Mouse (Mus musculus): ENCODE measurements at regions not wholly inside any gene's neighbourhood (a gene's known extent, or its start where the extent isn't known, plus 50 kb on each side); places are given as distances from the start of the nearest gene placed in this dataset.
A peak's percentile ranks its signal among the peaks of the same experiment; 100 is the strongest.

DNA sequence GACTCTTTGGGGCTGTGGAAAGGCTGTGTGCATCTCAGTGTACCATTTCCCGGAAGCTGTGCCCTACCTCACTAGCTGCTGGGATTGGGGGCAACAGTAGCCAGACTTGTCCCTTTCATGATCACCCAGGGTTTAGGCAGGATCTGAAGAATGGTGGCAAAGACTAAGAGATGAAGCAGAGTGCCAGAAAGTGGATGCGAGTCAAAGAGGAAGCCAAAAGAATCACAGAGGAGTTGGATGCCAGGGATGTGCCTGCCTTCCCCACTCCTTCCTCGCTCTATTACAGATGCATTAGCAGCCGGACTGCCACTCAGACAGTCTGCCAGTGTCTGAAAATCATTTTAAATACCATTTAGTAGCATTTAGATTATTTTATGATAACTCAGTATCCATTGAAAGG lies 271.5 kb upstream of the Slc24a2 start:
- H3K27ac ChIP-seq: no peak overlapping the region
- no peak for ATAC-seq (ENCODE audit: low FRiP score)
- 92% methylated on average over 4 of the region's 4 CpGs for WGBS
- no peaks in the 10 kb centered on the region for H3K4me1 ChIP-seq (replicated peaks)
- no peak overlapping the region for H3K9ac ChIP-seq
- H3K4me2 ChIP-seq: no peak overlapping the region
- H3K36me3 ChIP-seq: no peaks in the 10 kb centered on the region
- no peaks in the 10 kb centered on the region for H3K27me3 ChIP-seq
- no peak overlapping the region for H3K4me3 ChIP-seq
- H3K9me3 ChIP-seq: no peaks in the 10 kb centered on the region

DNA sequence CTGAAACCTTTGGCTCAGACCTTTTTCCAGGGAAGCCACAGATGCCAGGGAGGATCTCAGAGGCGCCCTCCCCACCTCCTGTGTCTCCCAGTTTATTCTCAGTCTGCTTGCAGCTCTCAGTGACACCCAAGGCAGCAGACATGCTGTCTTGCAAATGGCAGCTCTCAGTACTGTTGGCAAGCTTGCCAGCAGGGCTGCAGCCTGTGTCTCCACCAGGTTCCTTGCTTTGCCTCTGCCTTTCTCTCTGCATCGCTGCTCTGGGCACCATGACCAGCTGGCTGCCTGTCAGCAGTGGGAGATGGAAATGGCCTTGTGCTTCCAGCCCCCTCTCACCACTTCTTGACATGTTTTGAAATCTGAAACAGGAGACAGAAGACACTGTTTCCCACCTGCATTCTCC lies 270.2 kb upstream of the Slc24a2 start:
- H3K9ac ChIP-seq: no peak overlapping the region
- no peaks in the 10 kb centered on the region for H3K36me3 ChIP-seq
- H3K9me3 ChIP-seq: no peaks in the 10 kb centered on the region
- ATAC-seq (ENCODE audit: low FRiP score): no peak
- H3K27ac ChIP-seq: no peak overlapping the region
- H3K4me2 ChIP-seq: no peak overlapping the region
- no peaks in the 10 kb centered on the region for H3K4me1 ChIP-seq (replicated peaks)
- 50% methylated on average over 2 of the region's 2 CpGs for WGBS
- H3K4me3 ChIP-seq: no peak overlapping the region
- no peaks in the 10 kb centered on the region for H3K27me3 ChIP-seq

DNA sequence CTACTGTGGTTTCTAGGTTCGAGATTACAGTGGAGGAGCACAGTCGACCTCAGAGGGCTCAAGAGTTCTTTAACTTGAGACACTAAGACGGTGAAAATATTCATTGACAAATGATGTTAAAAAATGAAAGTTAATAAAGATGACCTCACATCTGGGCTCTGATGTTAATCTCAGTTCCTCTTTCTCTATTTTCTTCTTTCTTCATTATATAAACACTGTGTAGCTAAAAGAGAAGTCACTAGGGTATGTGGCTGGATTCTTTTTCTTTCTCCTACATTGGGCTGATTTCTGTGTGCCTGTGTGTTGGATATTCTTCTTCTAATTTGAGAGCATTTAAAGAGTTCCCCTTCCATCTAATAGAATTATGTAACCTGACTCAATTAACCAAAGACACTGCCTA lies 257.5 kb upstream of the Slc24a2 start:
- ATAC-seq (ENCODE audit: low FRiP score): no peak
- Histone ChIP-seq H3K27me3 (no peaks in the 10 kb centered on the region), H3K4me2 (no peak overlapping the region), H3K36me3 (no peaks in the 10 kb centered on the region), H3K9ac (no peak overlapping the region), H3K4me3 (no peak overlapping the region), H3K9me3 (no peaks in the 10 kb centered on the region), H3K4me1 (replicated peaks) (no peaks in the 10 kb centered on the region), H3K27ac (no peak overlapping the region)
- WGBS: 90% methylated on average over 3 of the region's 3 CpGs

DNA sequence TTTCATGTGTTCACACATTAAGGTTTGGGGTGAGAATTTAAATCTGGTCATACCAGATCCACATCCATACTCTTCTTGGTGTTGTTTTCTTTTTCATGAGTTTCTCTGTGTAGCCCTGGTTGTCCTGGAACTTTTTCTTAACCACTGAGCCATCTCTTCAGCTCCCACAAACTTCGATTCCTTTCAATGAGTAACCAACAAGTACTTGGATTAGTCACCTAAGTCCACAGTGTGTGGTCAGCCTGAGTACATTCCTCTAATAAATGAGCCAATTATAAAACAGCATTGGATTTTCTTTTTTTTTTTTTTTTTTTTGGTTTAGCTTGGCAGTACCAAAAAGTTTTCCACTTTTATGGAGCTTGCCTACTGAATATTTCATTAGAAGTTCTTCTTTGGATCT lies 245.3 kb upstream of the Slc24a2 start:
- Histone ChIP-seq H3K4me2 (no peak overlapping the region), H3K4me1 (replicated peaks) (peaks cover 21% of the 10 kb centered on the region), H3K9ac (no peak overlapping the region), H3K36me3 (no peaks in the 10 kb centered on the region), H3K4me3 (no peak overlapping the region), H3K27me3 (no peaks in the 10 kb centered on the region), H3K27ac (no peak overlapping the region), H3K9me3 (no peaks in the 10 kb centered on the region)
- ATAC-seq (ENCODE audit: low FRiP score): no peak
- 84% methylated on average over 1 of the region's 1 CpGs for WGBS

DNA sequence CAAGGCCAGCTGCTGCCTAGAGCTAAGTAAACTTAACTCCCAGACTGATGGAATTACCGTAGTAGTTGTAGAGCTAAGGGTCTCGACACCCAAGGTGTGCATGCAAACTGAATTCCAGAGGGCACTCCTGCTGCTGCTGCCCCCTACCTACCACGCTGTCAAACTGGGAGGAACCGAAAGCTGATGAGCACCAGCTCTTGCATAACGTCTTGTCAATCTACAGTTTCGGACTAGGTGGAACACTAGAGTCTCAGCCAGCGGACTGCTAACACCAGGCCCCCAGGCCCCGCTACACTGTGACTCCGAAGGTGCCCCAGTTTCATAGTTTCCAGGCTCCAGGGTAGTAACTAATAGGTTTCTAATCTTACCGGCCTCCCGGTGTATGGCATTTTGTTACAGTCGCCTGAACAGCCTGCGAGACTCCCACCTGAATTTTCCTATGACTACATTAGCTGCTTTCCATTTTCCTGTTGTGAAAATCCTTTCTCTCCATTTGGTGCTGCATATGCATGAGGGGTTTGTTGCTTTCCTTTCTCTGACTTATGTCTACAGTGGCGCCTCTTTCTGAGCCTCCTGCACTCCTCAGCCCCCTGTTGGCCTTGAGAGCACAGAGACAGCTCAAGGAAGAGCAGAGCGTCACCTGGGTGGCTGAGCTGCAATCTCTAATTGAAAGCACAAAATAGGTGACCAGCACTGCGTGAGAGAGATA lies 243.2 kb upstream of the Slc24a2 start:
- Histone ChIP-seq H3K4me2 (no peak overlapping the region), H3K27ac (no peak overlapping the region), H3K4me1 (replicated peaks) (peaks cover 21% of the 10 kb centered on the region), H3K4me3 (no peak overlapping the region), H3K36me3 (no peaks in the 10 kb centered on the region), H3K9me3 (no peaks in the 10 kb centered on the region), H3K9ac (no peak overlapping the region), H3K27me3 (no peaks in the 10 kb centered on the region)
- 90% methylated on average over 16 of the region's 16 CpGs for WGBS
- no peak for ATAC-seq (ENCODE audit: low FRiP score)

DNA sequence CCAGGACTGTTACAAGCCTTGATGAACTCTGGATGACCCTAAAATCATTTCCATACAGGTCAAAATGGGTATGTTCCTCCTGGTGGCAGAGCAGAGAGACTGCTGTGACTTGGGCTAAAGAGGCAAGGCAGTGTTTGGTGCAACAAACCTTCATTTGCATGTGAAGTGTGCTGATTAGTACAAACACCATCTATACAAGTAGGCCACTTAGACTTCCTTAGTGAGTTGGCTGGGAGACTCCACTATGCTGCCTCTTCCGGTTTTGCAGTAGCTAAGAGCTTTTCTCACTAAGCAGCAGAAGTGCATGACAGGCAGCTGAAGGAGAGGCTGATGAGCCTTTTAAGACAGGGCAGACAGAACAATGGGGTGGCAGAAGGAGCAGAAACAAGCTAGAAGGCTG lies 242.5 kb upstream of the Slc24a2 start:
- Histone ChIP-seq H3K27ac (no peak overlapping the region), H3K36me3 (no peaks in the 10 kb centered on the region), H3K4me2 (no peak overlapping the region), H3K4me1 (replicated peaks) (peaks cover 21% of the 10 kb centered on the region), H3K4me3 (no peak overlapping the region), H3K9ac (no peak overlapping the region), H3K9me3 (no peaks in the 10 kb centered on the region), H3K27me3 (no peaks in the 10 kb centered on the region)
- ATAC-seq (ENCODE audit: low FRiP score): no peak
- 37% methylated on average over 1 of the region's 1 CpGs for WGBS

DNA sequence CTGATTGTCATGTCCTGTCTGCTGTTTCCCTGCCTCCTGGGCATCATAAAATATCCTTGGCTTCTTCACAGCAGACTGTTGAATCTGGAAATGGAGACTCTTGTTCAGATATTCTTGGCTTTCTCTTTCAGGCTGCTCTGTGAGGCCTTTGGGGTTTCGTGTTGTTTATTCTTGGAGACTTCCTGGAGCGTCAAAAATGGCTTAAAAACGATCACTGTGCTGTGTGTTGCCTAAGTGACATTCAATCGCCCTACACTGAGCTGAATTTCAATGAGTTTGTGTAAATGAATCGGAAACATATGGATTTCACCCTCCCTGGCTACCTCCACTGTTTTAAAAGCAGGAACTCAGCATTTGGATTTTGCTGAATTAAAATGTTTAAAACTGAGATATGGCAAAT lies 241.1 kb upstream of the Slc24a2 start:
- Histone ChIP-seq H3K4me2 (no peak overlapping the region), H3K9ac (no peak overlapping the region), H3K4me1 (replicated peaks) (peaks cover 21% of the 10 kb centered on the region), H3K4me3 (no peak overlapping the region), H3K27me3 (no peaks in the 10 kb centered on the region), H3K27ac (no peak overlapping the region), H3K36me3 (no peaks in the 10 kb centered on the region), H3K9me3 (no peaks in the 10 kb centered on the region)
- ATAC-seq (ENCODE audit: low FRiP score): no peak
- WGBS: 36% methylated on average over 5 of the region's 5 CpGs

DNA sequence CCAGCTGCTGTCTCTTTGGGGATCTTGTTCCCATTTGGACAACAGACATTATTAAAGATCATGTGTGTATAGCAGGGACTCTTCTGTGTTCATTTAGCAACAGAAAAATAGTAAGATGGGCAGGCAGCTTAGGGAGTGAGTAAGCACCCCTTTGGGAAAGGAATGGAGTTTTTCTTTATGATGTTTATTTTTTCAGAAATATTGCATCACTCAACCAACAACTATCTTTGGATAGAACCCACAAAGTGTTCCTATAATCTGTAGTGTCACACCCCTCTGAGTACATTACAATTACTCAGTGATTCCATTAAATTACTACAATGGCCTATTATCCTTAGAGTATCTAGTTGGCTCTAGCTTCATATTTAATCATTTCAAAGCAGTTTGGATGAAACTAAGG lies 237.3 kb upstream of the Slc24a2 start:
- H3K36me3 ChIP-seq: no peaks in the 10 kb centered on the region
- no peaks in the 10 kb centered on the region for H3K9me3 ChIP-seq
- no peak overlapping the region for H3K4me3 ChIP-seq
- ATAC-seq (ENCODE audit: low FRiP score): no peak
- H3K9ac ChIP-seq: no peak overlapping the region
- no peaks in the 10 kb centered on the region for H3K27me3 ChIP-seq
- no peak overlapping the region for H3K4me2 ChIP-seq
- no peak overlapping the region for H3K27ac ChIP-seq
- peaks cover 16% of the 10 kb centered on the region for H3K4me1 ChIP-seq (replicated peaks)

DNA sequence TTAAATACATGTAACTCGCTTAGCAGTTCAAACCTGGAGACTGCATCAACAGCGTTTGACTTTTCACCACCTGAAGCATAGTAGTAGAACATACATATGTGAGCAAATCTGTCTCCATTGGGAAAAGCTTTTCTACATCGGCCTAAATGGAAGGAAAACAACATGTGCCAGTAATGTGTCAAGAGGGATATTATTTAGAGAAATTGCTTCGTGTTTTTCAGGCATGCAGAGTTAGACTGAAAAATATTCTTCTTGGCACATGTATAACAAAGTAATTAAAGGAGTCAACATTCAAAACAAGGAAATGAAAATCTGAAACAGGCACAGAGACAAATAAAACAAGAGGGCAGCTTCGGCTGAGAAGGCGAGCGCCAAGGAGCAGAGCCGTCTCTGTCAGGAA lies 236.7 kb upstream of the Slc24a2 start:
- Histone ChIP-seq H3K27me3 (no peaks in the 10 kb centered on the region), H3K4me1 (replicated peaks) (peaks cover 15% of the 10 kb centered on the region), H3K9ac (no peak overlapping the region), H3K4me2 (no peak overlapping the region), H3K36me3 (no peaks in the 10 kb centered on the region), H3K4me3 (no peak overlapping the region), H3K27ac (no peak overlapping the region), H3K9me3 (no peaks in the 10 kb centered on the region)
- no peak for ATAC-seq (ENCODE audit: low FRiP score)
- WGBS: 83% methylated on average over 8 of the region's 8 CpGs

DNA sequence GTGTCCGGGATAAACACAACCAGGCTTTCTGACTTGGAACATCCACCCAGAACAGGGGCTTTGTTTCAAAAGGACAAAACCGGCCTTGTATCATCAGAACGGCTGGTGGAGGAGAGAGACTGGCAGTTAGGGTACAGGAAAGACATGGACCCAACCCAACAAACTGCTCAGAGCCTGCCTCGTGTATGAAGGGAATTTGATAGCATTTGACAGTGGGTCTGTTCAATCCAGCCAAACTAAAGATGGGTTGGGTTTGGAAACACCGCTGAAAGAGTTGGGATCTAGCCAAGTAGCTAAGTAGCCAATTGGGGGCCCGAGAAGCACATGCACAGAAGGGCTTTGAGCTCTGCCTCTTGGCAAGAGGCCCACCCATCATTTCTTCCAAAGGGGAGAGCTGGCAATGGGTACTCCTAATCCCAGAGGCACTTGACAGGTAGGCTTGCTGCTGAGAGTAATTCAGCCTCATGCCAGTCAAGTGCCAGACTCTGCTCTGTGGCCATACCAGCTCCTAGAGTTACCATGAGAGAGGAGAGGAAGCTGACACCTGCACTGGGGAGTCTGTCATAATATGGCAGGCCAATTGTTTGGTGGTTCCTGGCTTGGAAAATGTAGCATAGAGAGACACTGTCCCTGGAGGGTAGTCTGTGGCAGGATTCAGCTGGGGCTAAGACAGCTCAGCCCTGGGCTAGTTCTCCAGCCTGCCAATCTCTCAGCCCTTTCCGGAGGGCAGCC lies 231.1 kb upstream of the Slc24a2 start:
- Histone ChIP-seq H3K4me1 (replicated peaks) (peaks cover 12% of the 10 kb centered on the region), H3K9ac (no peak overlapping the region)
- peak; percentile 91 for ATAC-seq (ENCODE audit: low FRiP score)

DNA sequence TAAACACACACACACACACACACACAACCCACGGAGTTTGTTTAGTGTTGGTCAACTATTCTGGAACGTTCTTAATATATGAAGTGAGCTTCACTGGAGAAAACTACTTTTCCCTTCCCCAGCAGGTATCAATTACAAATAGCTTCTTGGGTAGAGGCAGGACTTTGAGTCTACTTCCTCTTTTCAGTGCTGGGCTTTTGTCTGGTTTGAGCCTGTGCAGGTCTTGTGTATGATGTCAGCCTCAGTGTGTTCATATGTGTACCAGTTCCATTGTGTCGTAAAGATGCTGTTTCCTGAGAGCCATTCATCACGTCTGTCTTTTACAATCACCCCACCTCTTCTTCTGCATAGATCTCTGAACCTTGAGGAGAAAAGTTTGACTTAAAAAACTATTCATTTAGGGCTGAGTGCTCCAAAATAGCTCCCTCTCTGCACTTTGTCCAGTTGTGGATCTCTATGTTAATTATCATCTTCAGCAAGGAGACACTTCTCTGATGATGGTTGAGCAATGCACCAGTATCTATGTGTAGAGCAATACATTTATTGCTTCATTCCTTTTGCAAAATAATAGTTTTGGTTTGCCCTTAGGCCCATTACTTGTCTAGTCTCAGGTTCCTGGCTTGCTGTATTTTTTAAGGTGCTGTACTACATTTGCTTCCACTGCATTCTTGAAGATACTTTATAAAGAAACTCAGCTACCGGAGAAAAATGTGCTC lies 225.7 kb upstream of the Slc24a2 start:
- H3K36me3 ChIP-seq: no peaks in the 10 kb centered on the region
- 85% methylated on average over 5 of the region's 5 CpGs for WGBS
- no peak overlapping the region for H3K27ac ChIP-seq
- no peak overlapping the region for H3K9ac ChIP-seq
- H3K9me3 ChIP-seq: no peaks in the 10 kb centered on the region
- no peak overlapping the region for H3K4me3 ChIP-seq
- H3K4me2 ChIP-seq: no peak overlapping the region
- no peaks in the 10 kb centered on the region for H3K27me3 ChIP-seq
- H3K4me1 ChIP-seq (replicated peaks): no peaks in the 10 kb centered on the region
- no peak for ATAC-seq (ENCODE audit: low FRiP score)

More for the DNA sequence above, 231.1 kb upstream of the Slc24a2 start:
- Histone ChIP-seq H3K27me3 (no peaks in the 10 kb centered on the region), H3K27ac (peak overlapping the region; percentile 58), H3K36me3 (no peaks in the 10 kb centered on the region), H3K4me3 (no peak overlapping the region), H3K9me3 (no peaks in the 10 kb centered on the region), H3K4me2 (no peak overlapping the region)
- 51% methylated on average over 7 of the region's 7 CpGs for WGBS

DNA sequence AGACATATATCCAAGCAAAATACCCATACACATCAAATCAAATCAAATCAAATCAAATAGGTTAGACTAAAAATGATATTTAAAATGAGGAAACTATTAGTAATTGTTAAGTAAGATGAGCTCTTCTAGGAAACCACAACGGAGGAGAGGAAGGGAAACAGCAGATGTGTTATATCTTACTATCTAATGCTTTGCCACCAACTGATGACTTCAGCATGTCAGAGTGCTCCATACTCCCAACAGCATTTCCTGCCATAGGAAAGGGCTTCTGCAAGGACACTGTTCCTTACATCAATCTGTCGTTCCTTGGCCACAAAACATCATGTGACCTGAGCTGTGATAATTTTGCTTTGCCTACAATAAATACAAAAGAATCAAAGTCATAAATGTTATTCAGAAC lies 221.8 kb upstream of the Slc24a2 start:
- no peak for ATAC-seq (ENCODE audit: low FRiP score)
- WGBS: 83% methylated on average over 2 of the region's 2 CpGs
- H3K9ac ChIP-seq: no peak overlapping the region
- no peak overlapping the region for H3K4me3 ChIP-seq
- no peaks in the 10 kb centered on the region for H3K9me3 ChIP-seq
- H3K4me2 ChIP-seq: no peak overlapping the region
- H3K36me3 ChIP-seq: no peaks in the 10 kb centered on the region
- H3K27me3 ChIP-seq: no peaks in the 10 kb centered on the region
- H3K4me1 ChIP-seq (replicated peaks): no peaks in the 10 kb centered on the region
- no peak overlapping the region for H3K27ac ChIP-seq

DNA sequence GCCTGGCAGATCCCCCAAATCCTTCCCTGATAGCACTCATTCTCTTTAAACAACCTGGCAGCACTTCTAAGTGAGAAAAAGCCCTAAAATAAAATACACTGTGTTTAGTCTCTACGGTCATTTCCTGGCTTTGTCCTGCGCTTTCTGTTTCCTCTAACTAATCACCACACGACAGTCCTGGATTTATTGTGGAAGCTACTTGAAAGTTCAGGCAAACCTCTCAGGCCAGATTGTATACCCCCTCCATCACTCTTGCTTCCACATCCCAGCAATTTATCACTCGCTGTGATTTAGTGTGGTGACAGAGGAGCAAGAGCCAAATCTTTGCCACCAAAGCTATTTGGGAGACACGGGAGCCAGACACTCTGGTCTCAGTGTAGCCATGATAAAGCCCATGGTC lies 221.0 kb upstream of the Slc24a2 start:
- Histone ChIP-seq H3K27ac (no peak overlapping the region), H3K4me3 (no peak overlapping the region), H3K27me3 (no peaks in the 10 kb centered on the region), H3K9ac (no peak overlapping the region), H3K36me3 (no peaks in the 10 kb centered on the region), H3K4me1 (replicated peaks) (no peaks in the 10 kb centered on the region), H3K9me3 (no peaks in the 10 kb centered on the region), H3K4me2 (no peak overlapping the region)
- no peak for ATAC-seq (ENCODE audit: low FRiP score)
- 71% methylated on average over 5 of the region's 5 CpGs for WGBS
